Mouse (Mus musculus) neural tube, embryonic 12.5 days (tissue): ENCODE measurements around the gene Gm10439. TPM values are rescaled to one million over a fixed set of nuclear protein-coding genes. Genes with fewer than 3 reads are reported as not detected.
"Not testable (repeated sequence)": the region's sequence is repeated elsewhere in the genome, so short reads cannot be mapped to it uniquely, and the experiment has no call there.

Experiments
- ATAC-seq: fragments of 200-750 bp; cut with Nextera tagmentation; 2 replicates; pipeline ENCODE4 v1.8.0; 2017; ENCODE audit warnings: low read depth, mild to moderate bottlenecking, moderate TSS enrichment, moderate library complexity; ENCODE audit not compliant: low FRiP score
- H3K27ac ChIP-seq: fragments of 300-500 bp; sonication (generic); 2 replicates; pipeline ENCODE4 v1.5.1; 2016
- H3K27me3 ChIP-seq: fragments of 300-500 bp; sonication (generic); replicated peaks from 2 replicates; pipeline ENCODE4 v1.6.1; 2016; ENCODE audit warnings: mild to moderate bottlenecking
- H3K36me3 ChIP-seq: fragments of 300-500 bp; sonication (generic); 2 replicates; pipeline ENCODE4 v1.6.1; 2016; ENCODE audit warnings: mild to moderate bottlenecking
- H3K4me1 ChIP-seq: fragments of 300-500 bp; sonication (generic); 2 replicates; pipeline ENCODE4 v1.6.1; 2016
- H3K4me2 ChIP-seq: fragments of 300-500 bp; sonication (generic); replicated peaks from 2 replicates; pipeline ENCODE4 v1.6.1; 2016; ENCODE audit warnings: mild to moderate bottlenecking
- H3K4me3 ChIP-seq: fragments of 300-500 bp; sonication (generic); 2 replicates; pipeline ENCODE4 v1.5.1; 2016
- H3K9ac ChIP-seq: fragments of 300-500 bp; sonication (generic); 2 replicates; pipeline ENCODE4 v1.6.1; 2016; ENCODE audit warnings: mild to moderate bottlenecking
- H3K9me3 ChIP-seq: fragments of 300-500 bp; sonication (generic); 2 replicates; pipeline ENCODE4 v1.6.1; 2016; ENCODE audit warnings: mild to moderate bottlenecking
- WGBS: fragments of 180-500 bp; shearing (Covaris S2); methylation state at CpG from one replicate; pipeline ENCODE4 v1.1.7; 2016; 5-methylcytosine and 5-hydroxymethylcytosine counted together
- polyA plus RNA-seq: library from polyadenylated mRNA; unstranded; fragments of >200 nt; fragmentation: Nextera tagmentation; extraction: Ambion mirVana; gene quantifications from 2 replicates; pipeline ENCODE4 v1.2.1, GENCODE M21; 2016

Gene Gm10439
- not detected in 2 replicates for polyA plus RNA-seq

- no CpG with 5 or more reads among the region's 6 CpGs for WGBS
- not testable (repeated sequence) for H3K27ac ChIP-seq, H3K4me2 ChIP-seq, H3K9ac ChIP-seq, H3K4me3 ChIP-seq, H3K4me1 ChIP-seq, H3K36me3 ChIP-seq, ATAC-seq, H3K27me3 ChIP-seq, H3K9me3 ChIP-seq
Measured at GRCm38 (mm10) chrX:149594270-149594669, at the start of gene Gm10439. Gene Gm10439 (plus strand): TSS chrX:149594570.

Other genes with a start within 250 kb of the Gm10439 start
- gene Gm15085, start 147.0 kb upstream of the Gm10439 start, polyA plus RNA-seq = not detected in 2 replicates
- not detected in 2 replicates for gene Gm15097, start 189.9 kb downstream of the Gm10439 start, polyA plus RNA-seq